Mouse (Mus musculus): ENCODE measurements around the gene Arhgef15. TPM values are rescaled to one million over a fixed set of nuclear protein-coding genes. Genes with fewer than 3 reads are reported as not detected.
A peak's percentile ranks its signal among the peaks of the same experiment; 100 is the strongest.
"Not testable (repeated sequence)": the region's sequence is repeated elsewhere in the genome, so short reads cannot be mapped to it uniquely, and the experiment has no call there.

Gene Arhgef15
- total RNA-seq, 1 experiment from 2014 or later: not detected

DNA sequence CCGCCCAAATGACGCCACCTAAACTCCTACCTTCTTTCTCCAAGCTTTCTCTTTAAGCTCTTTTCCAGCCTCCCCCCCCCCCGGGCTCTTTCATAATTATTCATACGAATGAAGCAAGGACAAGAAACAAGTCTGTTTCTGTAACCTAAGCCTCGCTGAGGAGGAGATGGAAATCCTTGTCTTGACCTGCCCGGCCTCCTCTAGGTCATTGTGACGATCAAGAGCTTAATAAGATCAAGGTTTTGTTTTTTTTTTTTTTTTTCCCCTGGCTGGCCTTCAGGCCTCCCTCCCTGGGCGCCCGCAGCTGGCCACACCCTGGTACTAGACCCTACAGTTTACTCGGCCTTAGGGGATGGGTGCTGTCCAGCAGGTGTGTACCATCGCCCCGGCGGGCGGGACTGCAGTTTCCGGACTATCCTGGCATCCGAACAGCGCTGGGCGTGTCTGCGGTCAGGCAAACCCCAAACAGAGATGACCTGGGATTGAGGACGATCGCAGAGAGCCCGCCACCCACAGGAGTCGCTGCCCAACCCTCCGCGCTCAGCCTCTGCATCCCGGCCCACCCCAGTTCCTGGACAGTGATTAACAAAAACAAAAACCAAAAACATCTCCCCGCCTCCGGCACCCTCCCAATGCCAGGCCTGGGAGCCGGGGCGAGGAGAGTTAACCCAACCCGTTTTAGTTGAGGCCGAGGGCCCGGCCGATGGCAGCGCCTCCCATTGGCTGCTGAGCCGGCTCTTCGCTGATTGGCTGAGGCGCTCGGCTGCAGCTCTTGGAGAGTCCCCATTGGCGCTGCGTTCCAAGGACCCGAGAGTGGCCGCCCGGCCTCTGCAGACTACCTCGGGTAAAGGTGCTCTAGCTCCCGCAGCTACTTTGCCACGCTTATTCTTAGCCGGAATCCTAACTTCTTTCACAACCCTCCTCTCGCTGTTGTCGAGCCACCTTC lies 10.3 kb upstream of the Arhgef15 start, which contains the start of gene Slc25a35:
Gene Slc25a35 (plus strand): TSS at position 795 of the 946 bp plus-strand sequence.
- ATAC-seq (ENCODE audit: extremely low read depth, insufficient number of reproducible peaks, low FRiP score, poor library complexity, severe bottlenecking): peak; percentile 82

DNA sequence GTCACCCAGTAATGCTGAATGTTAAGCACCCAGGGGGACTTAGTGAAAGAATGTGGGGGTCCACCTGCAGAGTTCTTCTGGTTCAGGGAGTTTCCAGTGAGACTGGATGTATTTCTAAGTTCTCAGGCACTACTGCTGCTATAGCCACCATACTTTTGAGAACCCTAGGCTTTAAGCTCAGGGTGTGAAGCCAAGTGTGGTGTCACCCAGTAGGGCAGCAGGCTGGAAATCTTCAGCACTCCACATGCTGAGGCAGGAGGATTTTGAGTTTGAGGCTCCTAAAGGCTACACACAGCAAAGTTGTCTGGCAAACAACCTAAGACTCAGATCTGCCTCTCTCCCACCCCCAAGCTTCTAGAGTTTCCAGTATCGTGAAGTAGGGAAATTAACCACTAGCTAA lies 9.3 kb upstream of the Arhgef15 start:
- ATAC-seq (ENCODE audit: extremely low read depth, insufficient number of reproducible peaks, low FRiP score, poor library complexity, severe bottlenecking): no peak

DNA sequence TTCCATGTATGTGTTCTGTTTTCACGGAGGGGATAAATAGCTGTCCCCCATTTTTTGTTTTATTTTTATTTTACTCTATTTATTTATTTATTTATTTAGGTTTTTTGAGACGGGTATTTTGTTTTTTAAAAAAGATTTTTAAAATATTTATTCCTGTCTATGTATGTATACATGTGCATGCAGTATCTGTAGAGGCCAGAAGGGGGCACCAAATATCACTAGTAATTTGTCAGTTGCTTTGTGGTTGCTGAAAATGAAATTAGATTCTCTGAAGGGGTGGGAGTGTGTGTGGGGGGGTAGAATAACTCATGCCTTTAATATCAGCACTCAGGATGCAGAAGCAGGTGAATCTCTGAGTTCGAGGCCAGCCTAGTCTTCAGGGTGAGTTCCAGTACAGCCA lies 8.6 kb upstream of the Arhgef15 start:
- peak; percentile 66 for ATAC-seq (ENCODE audit: extremely low read depth, insufficient number of reproducible peaks, low FRiP score, poor library complexity, severe bottlenecking)

DNA sequence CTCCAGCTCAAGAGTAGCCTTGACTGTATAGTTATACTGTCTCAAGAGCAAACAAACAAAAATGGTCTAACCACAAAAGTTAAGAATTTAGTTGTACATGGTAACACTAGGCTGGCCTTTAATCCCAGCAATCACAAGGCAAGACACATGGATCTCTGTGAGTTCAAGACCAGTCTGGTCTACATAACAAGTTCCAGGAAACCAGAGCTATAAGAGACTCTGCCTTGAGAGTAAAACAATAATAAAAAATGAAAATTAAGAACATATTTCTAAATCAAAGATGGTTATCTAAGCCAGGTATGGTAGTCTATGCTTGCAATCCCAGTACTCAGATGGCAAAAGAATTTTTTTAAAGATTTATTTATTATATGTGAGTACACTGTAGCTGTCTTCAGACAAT lies 7.8 kb upstream of the Arhgef15 start:
- no peak for ATAC-seq (ENCODE audit: extremely low read depth, insufficient number of reproducible peaks, low FRiP score, poor library complexity, severe bottlenecking)

DNA sequence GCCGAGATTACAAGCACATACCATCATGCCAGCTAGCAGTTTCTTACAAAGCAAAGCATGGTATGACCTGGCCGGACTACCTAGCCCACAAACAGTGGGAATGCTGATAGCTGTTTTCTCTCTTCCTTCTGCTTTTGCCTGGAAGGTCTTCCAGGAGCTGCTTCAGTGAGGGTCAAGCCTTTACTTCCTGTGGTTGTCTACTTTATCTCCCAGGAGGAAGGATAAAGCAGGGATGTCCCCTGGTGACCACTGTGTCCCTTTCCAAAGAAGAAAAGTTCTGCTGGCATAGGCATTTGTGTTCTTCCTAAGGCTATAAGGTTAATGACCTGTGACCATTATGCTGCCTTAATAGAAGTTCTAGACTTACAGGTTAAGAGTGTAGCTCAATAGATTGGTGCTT lies 6.1 kb upstream of the Arhgef15 start:
- no peak for ATAC-seq (ENCODE audit: extremely low read depth, insufficient number of reproducible peaks, low FRiP score, poor library complexity, severe bottlenecking)

DNA sequence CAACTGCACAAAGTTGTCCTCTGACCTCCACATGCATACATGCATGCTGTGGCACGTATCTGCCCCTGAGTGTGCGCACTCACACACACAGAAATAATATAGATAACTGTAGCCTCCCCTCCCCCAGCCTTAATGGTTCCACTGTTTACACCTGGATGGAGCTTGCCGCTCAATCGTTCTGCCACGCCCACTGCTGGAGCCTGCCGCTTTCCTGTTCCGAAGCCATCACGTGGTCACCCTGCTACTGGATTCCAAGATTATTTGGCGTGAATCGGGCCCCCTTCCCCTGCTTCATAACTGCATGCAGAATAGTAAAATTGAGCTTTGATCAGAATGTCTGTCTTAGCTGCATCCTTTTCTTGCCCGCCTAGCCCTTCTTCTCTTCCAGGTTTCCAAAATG lies 4.9 kb upstream of the Arhgef15 start:
- not testable (repeated sequence) for ATAC-seq (ENCODE audit: extremely low read depth, insufficient number of reproducible peaks, low FRiP score, poor library complexity, severe bottlenecking)

DNA sequence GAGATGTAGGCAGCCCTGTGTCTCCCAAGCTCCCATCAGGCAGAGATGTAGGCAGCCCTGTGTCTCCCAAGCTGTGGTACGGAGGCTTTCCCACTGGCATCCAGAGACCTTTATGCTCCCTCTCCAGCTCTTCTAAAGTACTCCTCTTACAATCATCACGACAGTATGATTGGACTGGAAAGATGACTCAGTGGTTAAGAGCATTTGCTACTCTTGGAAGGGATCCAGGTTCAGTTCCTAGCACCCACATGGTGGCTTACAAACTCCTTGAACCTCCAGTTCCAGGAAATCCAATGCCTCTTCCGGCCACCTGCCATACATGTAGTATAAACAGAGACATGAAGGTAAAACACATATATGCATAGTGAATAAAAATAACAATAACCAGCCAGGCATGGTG lies 4.3 kb upstream of the Arhgef15 start:
- ATAC-seq (ENCODE audit: extremely low read depth, insufficient number of reproducible peaks, low FRiP score, poor library complexity, severe bottlenecking): no peak

DNA sequence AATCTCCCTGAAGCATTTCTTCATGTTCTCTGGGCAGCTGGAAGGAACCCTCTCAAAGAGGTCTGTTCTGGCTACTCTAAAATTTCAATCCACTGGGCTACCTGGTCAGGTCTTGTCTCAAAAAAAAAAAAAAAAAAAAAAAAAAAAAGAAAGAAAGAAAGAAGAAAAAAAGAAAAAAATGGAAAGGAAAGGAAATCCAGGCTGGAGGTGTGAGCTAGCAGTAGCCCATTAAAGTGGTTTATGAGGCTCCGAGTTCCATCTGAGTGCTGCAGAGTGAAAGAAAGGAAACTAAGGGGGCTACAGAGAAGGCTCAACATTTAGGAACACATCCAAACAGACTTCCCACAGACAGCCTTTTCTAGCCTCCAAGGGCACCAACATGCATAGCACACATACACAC lies 691 bp upstream of the Arhgef15 start:
- no peak for ATAC-seq (ENCODE audit: extremely low read depth, insufficient number of reproducible peaks, low FRiP score, poor library complexity, severe bottlenecking)

DNA sequence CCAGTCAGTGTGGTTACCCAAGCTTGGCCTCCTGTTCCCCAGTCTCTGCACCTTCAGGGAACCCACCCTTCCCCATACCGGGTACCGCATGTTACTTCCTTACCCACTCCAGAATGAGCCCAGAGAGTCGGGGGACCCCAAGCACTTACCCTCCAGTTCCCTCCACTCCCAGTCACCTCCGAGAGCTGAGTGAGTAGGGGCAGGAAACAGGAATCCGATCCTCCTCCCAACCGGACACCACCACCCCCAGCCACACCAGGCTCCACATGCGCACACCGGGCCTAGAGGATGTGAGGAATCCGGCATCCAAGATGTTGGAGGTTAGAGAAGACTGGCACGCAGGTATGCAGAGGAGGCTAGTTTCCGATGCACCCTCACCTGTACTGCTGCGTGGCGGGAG lies 583 bp downstream of the Arhgef15 start:
- no peak for ATAC-seq (ENCODE audit: extremely low read depth, insufficient number of reproducible peaks, low FRiP score, poor library complexity, severe bottlenecking)

DNA sequence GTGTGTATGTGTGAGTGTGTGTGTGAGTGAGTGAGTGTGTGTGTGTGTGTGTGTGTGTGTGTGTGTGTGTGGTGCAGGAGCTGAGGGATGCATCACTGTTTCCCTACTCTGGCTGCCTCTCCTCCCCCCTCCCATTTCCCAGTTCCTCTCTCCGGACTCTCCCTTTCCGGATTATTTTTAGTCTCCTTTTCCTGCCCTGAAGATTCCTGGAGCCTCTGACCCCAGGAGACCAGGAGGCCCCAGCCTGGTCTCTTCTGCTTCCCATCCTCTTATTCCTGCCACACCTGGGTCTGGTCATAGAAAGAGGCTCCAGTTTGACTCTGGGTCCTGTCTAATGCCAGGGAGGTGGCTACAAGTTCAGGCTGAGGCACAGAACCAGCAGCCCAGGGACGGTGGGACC lies 1.2 kb downstream of the Arhgef15 start:
- no peak for ATAC-seq (ENCODE audit: extremely low read depth, insufficient number of reproducible peaks, low FRiP score, poor library complexity, severe bottlenecking)

DNA sequence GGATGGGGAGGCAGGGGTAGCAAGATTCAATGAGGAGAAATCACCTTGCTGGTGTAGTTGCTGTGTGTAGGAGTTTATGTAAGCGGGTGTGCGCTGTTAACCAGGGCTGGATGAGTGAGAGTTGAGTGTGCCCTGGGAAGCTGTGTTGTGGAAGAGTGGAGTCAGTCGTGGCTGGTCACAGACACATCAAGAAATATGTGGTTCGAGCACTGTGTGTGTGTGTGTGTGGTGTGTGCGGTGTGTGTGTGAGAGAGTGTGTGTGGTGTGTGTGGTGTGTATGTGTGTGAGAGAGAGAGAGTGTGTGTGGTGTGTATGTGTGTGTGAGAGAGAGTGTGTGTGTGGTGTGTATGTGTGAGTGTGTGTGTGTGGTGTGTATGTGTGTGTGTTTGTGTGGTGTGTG lies 1.8 kb downstream of the Arhgef15 start:
- ATAC-seq (ENCODE audit: extremely low read depth, insufficient number of reproducible peaks, low FRiP score, poor library complexity, severe bottlenecking): no peak

DNA sequence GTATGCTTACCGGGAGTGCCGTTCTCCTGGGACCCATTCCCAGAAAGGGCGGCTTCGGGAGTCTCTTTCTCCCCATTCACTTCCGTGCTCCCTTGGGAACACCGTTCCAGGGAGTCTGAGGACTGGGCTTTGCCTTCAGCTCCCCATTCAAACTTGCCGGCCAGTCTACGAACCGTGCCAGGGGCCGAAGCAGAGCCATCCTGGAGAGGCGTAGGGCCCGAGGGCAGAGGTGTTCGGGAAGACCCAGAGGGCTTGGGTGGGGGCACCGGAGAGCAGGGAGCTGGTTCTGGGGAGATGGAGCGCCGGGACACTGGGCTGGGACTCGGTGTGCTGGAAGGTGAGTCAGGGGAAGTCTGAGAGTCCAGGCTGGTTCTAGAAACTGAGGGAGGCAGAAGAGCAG lies 2.9 kb downstream of the Arhgef15 start:
- no peak for ATAC-seq (ENCODE audit: extremely low read depth, insufficient number of reproducible peaks, low FRiP score, poor library complexity, severe bottlenecking)

DNA sequence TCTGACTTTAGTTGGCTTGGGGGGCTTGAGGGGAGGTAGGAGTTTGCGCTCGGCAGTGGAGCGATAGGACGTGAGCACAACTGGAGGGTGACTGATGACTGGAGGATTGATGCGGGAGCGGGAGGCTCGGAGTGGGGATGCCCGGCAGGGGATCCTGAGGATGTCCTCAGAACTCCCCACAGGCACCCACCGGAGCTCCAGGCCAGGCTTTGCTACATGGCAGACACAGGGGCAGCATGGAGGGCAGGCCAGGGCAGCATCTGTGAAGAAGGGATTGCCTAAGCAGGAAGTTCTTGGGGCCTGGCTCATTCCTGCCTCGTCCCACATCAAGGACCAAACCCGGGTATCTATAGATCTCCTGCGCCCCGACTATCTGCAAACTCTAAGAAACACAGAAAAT lies 3.4 kb downstream of the Arhgef15 start:
- ATAC-seq (ENCODE audit: extremely low read depth, insufficient number of reproducible peaks, low FRiP score, poor library complexity, severe bottlenecking): no peak

DNA sequence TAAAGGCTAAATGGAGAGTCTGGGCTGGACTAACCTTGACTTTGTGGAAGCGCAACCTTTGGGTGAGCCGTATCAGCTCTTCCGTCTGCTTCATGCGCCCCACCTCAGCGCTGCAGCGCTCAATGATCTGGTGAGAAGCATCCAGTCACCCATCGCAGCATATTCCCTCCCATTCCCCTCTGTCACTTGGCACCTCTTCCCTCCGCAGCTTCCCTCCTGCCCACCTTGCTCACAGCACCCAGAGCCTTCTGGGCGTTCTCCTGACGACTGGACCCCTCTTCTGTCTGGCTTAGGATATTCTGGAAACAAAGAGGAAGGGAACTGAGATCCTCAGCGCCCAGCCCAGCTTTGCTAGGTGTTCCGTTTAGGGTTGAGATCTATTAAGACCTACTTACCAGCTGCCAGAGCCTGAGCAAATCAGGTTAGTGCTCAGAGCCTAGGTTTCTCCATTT lies 9.7 kb downstream of the Arhgef15 start:
- no peak for ATAC-seq (ENCODE audit: extremely low read depth, insufficient number of reproducible peaks, low FRiP score, poor library complexity, severe bottlenecking)

DNA sequence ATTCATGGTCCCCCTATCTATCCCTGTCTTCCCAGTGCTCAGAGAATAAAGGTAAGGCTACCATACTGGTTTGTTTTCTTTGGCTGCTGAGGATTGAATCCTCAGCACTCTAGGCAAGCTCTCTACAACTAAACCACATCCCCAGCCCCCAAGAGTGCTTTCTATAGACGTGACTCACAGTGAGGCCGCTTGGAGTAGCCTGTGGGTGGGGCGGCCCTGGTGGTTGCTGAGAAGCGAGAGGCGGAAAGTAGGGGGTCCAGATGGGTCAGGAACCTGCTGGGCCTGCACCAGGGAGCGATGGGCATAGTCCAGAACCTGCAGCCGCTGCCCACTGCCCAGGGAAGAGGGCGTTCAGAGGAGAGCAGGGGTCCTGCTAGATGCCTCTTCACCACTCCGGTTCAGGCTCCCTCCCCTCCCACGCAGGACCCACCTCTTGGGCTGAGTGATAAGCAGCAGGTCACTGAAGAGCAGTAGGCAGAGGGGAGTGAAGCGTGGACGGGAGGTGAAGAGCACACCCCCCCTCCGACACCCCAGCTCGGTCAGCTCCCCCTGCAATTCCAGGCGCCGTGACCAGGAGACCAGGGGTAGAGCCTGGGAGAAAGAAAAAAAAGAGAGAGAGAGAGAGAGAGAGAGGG lies 10.4 kb downstream of the Arhgef15 start:
- no peak for ATAC-seq (ENCODE audit: extremely low read depth, insufficient number of reproducible peaks, low FRiP score, poor library complexity, severe bottlenecking)

DNA sequence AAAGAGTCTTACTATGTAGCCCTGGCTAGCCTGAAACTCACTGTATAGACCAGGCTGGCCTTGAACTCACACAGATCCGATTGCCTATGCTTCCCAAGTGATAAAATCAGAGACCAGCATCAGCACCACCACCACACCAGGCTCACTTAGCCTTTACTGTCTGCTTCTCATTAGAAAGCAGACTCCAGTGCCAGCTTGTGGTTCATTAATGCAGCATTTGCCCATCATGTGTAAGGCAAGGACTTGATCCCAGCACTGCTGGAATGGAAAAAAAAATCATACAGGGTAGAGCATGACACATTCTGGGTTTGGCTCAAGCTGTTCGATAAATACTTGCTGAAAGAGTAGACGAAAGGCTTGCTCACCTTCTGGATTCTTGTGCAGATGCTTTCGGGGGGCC lies 11.3 kb downstream of the Arhgef15 start:
- no peak for ATAC-seq (ENCODE audit: extremely low read depth, insufficient number of reproducible peaks, low FRiP score, poor library complexity, severe bottlenecking)

DNA sequence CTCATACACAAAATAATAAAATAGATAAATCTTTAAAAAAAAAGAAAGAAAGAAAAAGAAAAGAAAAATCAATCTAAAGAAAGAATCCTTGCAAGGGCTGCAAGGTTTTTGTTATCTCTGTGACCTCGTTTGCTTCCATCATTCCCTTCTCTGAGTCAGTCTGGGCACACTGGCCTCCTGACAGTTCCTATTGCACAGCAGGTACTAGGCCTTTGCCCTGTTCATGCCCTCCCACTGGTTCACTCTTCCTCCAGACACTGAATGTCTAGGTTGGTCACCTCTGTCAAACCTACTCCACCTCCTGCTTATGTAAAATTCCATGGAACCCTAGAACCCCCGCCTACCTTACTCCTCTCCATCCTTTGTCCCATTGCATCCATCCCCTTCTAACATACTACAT lies 12.0 kb downstream of the Arhgef15 start:
- no peak for ATAC-seq (ENCODE audit: extremely low read depth, insufficient number of reproducible peaks, low FRiP score, poor library complexity, severe bottlenecking)

DNA sequence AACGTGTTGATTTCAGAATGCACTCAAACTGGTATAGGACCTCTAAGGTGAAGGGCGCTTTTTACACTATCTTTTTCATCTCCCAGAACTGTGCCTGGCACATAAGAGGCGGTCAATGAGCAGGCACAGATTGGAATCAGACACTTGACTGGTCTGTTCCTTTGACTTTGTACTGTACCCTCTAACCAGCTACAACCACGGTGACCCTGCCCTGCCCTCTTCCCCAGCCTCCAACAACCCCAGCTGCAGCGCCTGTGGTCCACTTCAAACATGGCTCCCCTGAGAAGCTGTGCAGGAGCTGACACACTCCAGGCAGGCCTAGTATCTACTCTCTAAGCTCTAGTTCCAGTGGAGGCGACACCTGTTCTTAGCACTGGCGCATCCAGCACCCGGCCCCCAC lies 14.5 kb downstream of the Arhgef15 start:
- ATAC-seq (ENCODE audit: extremely low read depth, insufficient number of reproducible peaks, low FRiP score, poor library complexity, severe bottlenecking): no peak

DNA sequence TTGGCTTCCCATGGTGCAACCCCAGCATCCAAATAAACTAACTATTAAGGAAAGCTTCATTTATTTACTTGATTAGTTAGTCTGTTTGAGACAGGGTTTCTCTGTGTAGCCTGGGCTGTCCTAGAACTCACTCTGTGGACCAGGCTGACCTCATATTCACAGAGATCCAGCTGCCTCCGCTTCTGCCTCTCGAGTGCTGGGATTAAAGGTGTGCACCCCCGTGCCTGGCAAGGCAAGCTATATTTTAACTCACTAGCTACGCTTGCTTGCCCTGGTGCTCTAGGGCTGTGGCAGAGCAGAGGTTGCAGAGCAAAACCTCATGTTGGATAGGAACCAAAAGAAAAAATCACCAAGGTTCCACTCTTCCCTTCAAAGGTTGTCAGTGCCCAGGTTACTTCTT lies 16.8 kb downstream of the Arhgef15 start:
- no peak for ATAC-seq (ENCODE audit: extremely low read depth, insufficient number of reproducible peaks, low FRiP score, poor library complexity, severe bottlenecking)
